Mouse (Mus musculus) testis, adult 2 months (tissue): ENCODE results near the gene Fbxo45.

Experiments
- CTCF ChIP-seq: fragments of 200-500 bp; IDR thresholded peaks from 2 replicates; pipeline ENCODE4 v1.5.1; 2012; ENCODE audit warnings: low read depth, mild to moderate bottlenecking, inconsistent platforms, low read length, moderate library complexity; ENCODE audit not compliant: control insufficient read depth, insufficient read depth, insufficient replicate concordance
- POLR2A ChIP-seq: fragments of 200-500 bp; IDR thresholded peaks from 2 replicates; pipeline ENCODE4 v1.6.1; 2012; ENCODE audit warnings: low read depth, mild to moderate bottlenecking, inconsistent platforms, low read length, moderate library complexity; ENCODE audit not compliant: control insufficient read depth

DNA sequence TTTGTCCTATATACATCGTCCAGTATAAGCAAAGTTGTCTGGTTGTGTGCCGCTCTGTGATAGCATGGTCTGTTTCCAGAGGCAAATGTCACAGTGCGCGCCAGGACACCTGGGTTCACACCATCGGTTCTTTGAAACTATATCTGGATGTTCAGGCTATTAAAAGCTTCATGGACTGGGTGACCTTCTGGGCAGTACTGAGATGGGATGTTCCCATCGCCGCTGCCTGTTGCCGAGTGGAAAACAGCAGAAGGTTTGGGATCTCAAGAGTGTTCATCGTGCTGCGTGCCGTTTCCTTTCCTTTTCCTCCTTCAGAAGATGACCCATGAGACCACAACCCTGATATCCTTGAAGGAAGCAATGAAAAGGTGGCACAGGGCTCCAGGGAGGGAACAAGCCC lies 24.3 kb upstream of the Fbxo45 start, which contains the start of gene Smco1:
- TF ChIP-seq CTCF (no peak), POLR2A (no peak)
